Mouse (Mus musculus) neutrophil, adult 83 days (primary cell): Measurements from ENCODE around the gene Btnl9. TPM values are rescaled to one million over a fixed set of nuclear protein-coding genes. Genes with fewer than 3 reads are reported as not detected.

Experiments used
- total RNA-seq, 2 experiments: library from RNA; stranded (reverse); gene quantifications; one replicate each; pipeline ENCODE4 v1.2.4; 2023

Gene Btnl9
- 1 to 10 TPM; 2.1 to 2.4 TPM for total RNA-seq

DNA sequence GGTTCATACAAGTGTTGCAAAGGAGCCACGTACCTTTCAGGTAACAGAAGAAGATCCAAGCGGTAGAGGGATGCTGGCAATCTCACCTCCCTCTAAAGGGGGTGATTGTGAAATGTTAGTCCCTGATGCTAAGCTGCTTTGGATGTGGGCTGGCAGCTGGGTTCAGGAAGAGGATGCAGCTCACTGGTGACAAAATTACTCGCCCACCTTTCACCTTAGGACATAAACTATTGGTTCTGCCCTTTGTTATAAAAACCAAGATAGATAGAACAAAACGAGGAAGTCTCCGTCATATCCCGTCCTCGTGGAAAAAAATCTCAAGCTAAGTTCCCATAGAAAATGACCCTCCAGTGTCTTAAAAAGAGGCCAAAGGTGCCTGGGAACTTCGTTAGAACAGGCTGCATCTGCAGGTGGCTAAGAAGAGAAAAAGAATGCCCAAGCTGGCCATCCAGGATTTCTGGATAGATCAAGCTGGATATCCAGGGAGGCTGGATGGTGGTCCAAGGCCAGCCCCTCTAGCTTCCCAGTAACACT, at the start of gene Btnl9:
Gene Btnl9, minus strand, starts transcription at position 205 of the 534 bp plus-strand sequence.

GRCm38 (mm10) chr11:49203129-49203768, 16.3 kb upstream of the Btnl9 start, which contains the start of gene Zfp62:
Gene Zfp62 (plus strand): TSS chr11:49203292.

GRCm38 (mm10) chr11:49154077-49154476, 32.9 kb downstream of the Btnl9 start, which contains the start of gene Olfr1394:
Gene Olfr1394 (plus strand): TSS chr11:49154377.

DNA sequence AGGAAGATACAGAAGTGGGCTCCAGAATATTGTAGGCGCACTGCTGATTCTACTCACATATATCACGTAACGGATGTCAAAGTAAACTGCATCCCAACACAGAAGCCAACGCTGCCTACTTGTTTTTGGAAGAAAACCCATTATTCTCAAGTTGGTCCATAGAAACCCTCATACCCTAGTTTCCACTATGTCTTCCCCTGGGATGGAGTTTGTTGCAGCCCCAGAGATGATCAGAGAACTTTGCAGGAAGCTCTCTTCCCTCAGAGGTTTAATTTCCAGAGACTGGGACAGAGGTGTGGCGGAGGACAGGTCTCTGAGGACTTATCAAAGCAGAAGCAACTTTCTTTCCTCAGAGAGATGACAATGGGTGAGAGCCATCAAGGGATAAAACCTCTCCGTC, 45.0 kb downstream of the Btnl9 start, which contains the start of gene Olfr1395:
Gene Olfr1395, plus strand, starts transcription at position 301 of the 400 bp plus-strand sequence.

Other genes with a start within 250 kb of the Btnl9 start
- 10 to 100 TPM; 12.7 to 18.6 TPM for gene Psme2b, start 241.0 kb downstream of the Btnl9 start, total RNA-seq
- gene Olfr56, start 208.3 kb downstream of the Btnl9 start, total RNA-seq, result under 1 TPM; 0.11 to 0.40 TPM
- gene 9930111J21Rik1, start 207.8 kb downstream of the Btnl9 start, total RNA-seq, result 10 to 100 TPM; 30.9 to 31.8 TPM
- 1 to 10 TPM; 1.4 to 1.6 TPM for gene Gm12185, start 194.9 kb downstream of the Btnl9 start, total RNA-seq
- 1 to 10 TPM in 1 of 2 experiments, under 1 TPM in 1; 0.40 to 1.4 TPM for gene Tgtp1, start 193.0 kb downstream of the Btnl9 start, total RNA-seq
- gene 9930111J21Rik2, start 135.9 kb downstream of the Btnl9 start, total RNA-seq, result 10 to 100 TPM; 40.2 to 41.2 TPM
- 1 to 10 TPM in 1 of 2 experiments, under 1 TPM in 1; 0.46 to 1.5 TPM for gene Tgtp2, start 123.0 kb downstream of the Btnl9 start, total RNA-seq
- gene Ifi47, start 110.6 kb downstream of the Btnl9 start, total RNA-seq, result 10 to 100 TPM; 17.0 TPM
- not detected for gene Olfr1396, start 72.3 kb downstream of the Btnl9 start, total RNA-seq
- gene Olfr1395, start 44.9 kb downstream of the Btnl9 start, total RNA-seq, result not detected
- gene Olfr1394, start 32.8 kb downstream of the Btnl9 start, total RNA-seq, result not detected
- gene Zfp62, start 16.1 kb upstream of the Btnl9 start, total RNA-seq, result 10 to 100 TPM; 44.4 to 46.3 TPM
- 10 to 100 TPM; 69.3 to 81.5 TPM for gene Mgat1, start 57.0 kb upstream of the Btnl9 start, total RNA-seq
- gene Olfr1393, start 91.1 kb upstream of the Btnl9 start, total RNA-seq, result under 1 TPM in 1 of 2 experiments, not detected in 1; 0.73 TPM
- gene Olfr1392, start 98.1 kb upstream of the Btnl9 start, total RNA-seq, result not detected
- not detected for gene Olfr10, start 117.6 kb upstream of the Btnl9 start, total RNA-seq
- gene Olfr1391, start 135.6 kb upstream of the Btnl9 start, total RNA-seq, result not detected
- not detected for gene Olfr1390, start 148.0 kb upstream of the Btnl9 start, total RNA-seq
- not detected for gene Olfr1389, start 235.9 kb upstream of the Btnl9 start, total RNA-seq
- under 1 TPM; 0.26 to 0.28 TPM for gene Olfr1388, start 249.5 kb upstream of the Btnl9 start, total RNA-seq